Mouse (Mus musculus) ES-E14 (cell line): ENCODE results near the gene Pinlyp. TPM values are rescaled to one million over a fixed set of nuclear protein-coding genes. Genes with fewer than 3 reads are reported as not detected.

Experiments
- DNase-seq: peaks from one replicate; pipeline ENCODE4 v3.0.0-alpha.2; 2013; ENCODE audit warnings: low read depth, low spot score
- H3K27ac ChIP-seq: 2 replicates; pipeline ENCODE4 v1.5.1; 2012; ENCODE audit warnings: low read depth, mild to moderate bottlenecking, low read length, moderate library complexity, mixed read lengths; ENCODE audit not compliant: poor library complexity, insufficient read depth, severe bottlenecking
- H3K36me3 ChIP-seq: 2 replicates; pipeline ENCODE4 v1.6.1; 2012; ENCODE audit warnings: mild to moderate bottlenecking, low read length, moderate library complexity, mixed read lengths; ENCODE audit not compliant: control insufficient read depth, poor library complexity, insufficient read depth, severe bottlenecking
- H3K4me1 ChIP-seq, 2 experiments: fragments of 150-350 bp in 1 of 2; sonication (generic) in 1 of 2; 2 replicates each; pipeline ENCODE4 v1.6.1; 2012; ENCODE audit warnings: low read length in 2 of 2, mild to moderate bottlenecking in 1 of 2, mixed read lengths in 1 of 2; ENCODE audit not compliant: control insufficient read depth in 2 of 2, insufficient read depth in 2 of 2, poor library complexity in 1 of 2
- H3K4me3 ChIP-seq, 2 experiments: fragments of 150-350 bp in 1 of 2; sonication (generic) in 1 of 2; 2 replicates each; pipeline ENCODE4 v1.5.1; 2012; ENCODE audit warnings: low read length in 2 of 2, low read depth in 1 of 2, mild to moderate bottlenecking in 1 of 2, mixed read lengths in 1 of 2; ENCODE audit not compliant: insufficient read depth in 1 of 2, poor library complexity in 1 of 2, severe bottlenecking in 1 of 2
- H3K9ac ChIP-seq: 2 replicates; pipeline ENCODE4 v1.6.1; 2012; ENCODE audit warnings: low read depth, mild to moderate bottlenecking, low read length, mixed read lengths; ENCODE audit not compliant: poor library complexity, insufficient read depth, severe bottlenecking
- H3K9me3 ChIP-seq: fragments of 150-350 bp; sonication (generic); 2 replicates; pipeline ENCODE4 v1.6.1; 2012; ENCODE audit warnings: low read depth, mild to moderate bottlenecking, low read length; ENCODE audit not compliant: control insufficient read depth, insufficient read depth
- CHD2 ChIP-seq: IDR thresholded peaks from 2 replicates; pipeline ENCODE4 v1.6.1; 2014; ENCODE audit warnings: mild to moderate bottlenecking, low read depth, low read length, inconsistent platforms
- HCFC1 ChIP-seq: IDR thresholded peaks from 2 replicates; pipeline ENCODE4 v1.6.1; 2012; ENCODE audit warnings: low read length, inconsistent platforms, borderline replicate concordance; ENCODE audit not compliant: insufficient read depth
- MAFK ChIP-seq: IDR thresholded peaks from 2 replicates; pipeline ENCODE4 v1.6.1; 2014; ENCODE audit warnings: mild to moderate bottlenecking, low read depth, low read length, inconsistent platforms; ENCODE audit not compliant: insufficient read depth
- ZC3H11A ChIP-seq: IDR thresholded peaks from 2 replicates; pipeline ENCODE4 v1.6.1; 2012; ENCODE audit warnings: low read depth, mild to moderate bottlenecking, inconsistent platforms, low read length, borderline replicate concordance
- ZNF384 ChIP-seq: IDR thresholded peaks from 2 replicates; pipeline ENCODE4 v1.6.1; 2012; ENCODE audit warnings: low read depth, low read length, inconsistent platforms
- in situ Hi-C, 2 experiments: fragments of 600-800 bp; cut with MboI; formaldehyde crosslinking; loops; one replicate each; pipeline ENCODE4 v1.15.1; 2025; ENCODE audit warnings: low sequenced_read_pairs in 2 of 2, inconsistent platforms in 1 of 2; ENCODE audit not compliant: unreplicated experiment in 2 of 2
- total RNA-seq: library from RNA; depleted of rRNA; stranded (reverse); fragments of 300-350 nt; gene quantifications from 2 replicates; pipeline ENCODE4 v1.2.3, GENCODE M21; 2012

Gene Pinlyp
- total RNA-seq, 1 experiment = not detected

DNA sequence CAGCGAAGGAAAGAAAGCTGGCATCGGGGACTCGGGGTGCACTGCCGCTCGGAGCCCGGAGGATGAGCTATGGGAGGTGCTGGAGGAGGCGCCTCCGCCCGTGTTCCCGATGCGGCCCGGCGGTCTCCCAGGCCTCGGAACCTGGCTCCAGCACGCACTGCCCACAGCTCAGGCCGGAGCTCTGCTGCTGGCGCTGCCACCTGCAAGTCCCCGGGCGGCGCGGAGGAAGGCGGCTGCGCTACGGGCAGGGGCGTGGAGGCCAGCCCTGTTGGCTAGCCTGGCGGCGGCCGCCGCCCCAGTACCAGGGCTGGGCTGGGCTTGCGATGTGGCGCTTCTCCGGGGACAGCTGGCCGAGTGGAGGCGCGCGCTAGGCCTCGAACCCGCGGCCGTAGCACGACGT, 12.1 kb downstream of the Pinlyp start:
- Histone ChIP-seq H3K4me3 (peak overlapping the region; percentile 61 to 69), H3K27ac (no peak overlapping the region), H3K4me1 (peaks cover 2 to 4% of the 10 kb centered on the region in 2 experiments; a peak in 1 of 4 replicates), H3K9ac (peak overlapping the region; percentile 51), H3K36me3 (no peaks in the 10 kb centered on the region), H3K9me3 (no peaks in the 10 kb centered on the region)
- no peak for TF ChIP-seq CHD2
- no peak for TF ChIP-seq ZC3H11A
- TF ChIP-seq HCFC1 = no peak
- no peak for TF ChIP-seq ZNF384
- no peak for TF ChIP-seq MAFK
- no peak for DNase-seq
- in situ Hi-C loops = no loop called here

DNA sequence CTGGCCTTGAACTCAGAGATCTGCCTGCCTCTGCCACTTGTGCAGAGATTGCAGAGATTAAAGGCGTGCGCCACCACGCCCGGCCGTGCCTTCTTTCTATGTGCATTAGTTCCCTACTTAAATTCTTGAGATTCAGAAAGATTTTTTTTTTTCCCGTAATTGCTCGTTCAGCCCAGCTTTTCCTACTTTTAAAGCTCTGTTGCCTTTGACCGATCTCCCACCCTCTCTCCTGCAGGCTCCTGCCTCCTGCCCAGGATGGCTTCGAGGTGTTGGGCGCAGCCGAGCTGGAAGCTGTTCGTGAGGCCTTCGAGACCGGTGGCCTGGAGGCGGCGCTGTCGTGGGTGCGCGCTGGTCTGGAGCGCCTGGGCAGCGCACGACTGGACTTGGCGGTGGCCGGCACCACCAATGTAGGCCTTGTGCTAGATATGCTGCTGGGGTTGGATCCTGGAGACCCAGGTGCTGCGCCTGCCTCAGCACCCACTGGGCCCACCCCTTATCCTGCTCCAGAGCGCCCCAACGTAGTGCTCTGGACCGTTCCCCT, 12.8 kb downstream of the Pinlyp start:
- Histone ChIP-seq H3K9me3 (no peaks in the 10 kb centered on the region), H3K4me1 (peaks cover 2% of the 10 kb centered on the region in 2 experiments; a peak in 1 of 4 replicates), H3K36me3 (no peaks in the 10 kb centered on the region), H3K4me3 (peak overlapping the region; percentile 61 to 69), H3K9ac (peak overlapping the region; percentile 51), H3K27ac (no peak overlapping the region)
- no peak for DNase-seq
- in situ Hi-C loops = no loop called here
- TF ChIP-seq HCFC1 (no peak), ZC3H11A (no peak), ZNF384 (no peak), MAFK (no peak), CHD2 (no peak)

DNA sequence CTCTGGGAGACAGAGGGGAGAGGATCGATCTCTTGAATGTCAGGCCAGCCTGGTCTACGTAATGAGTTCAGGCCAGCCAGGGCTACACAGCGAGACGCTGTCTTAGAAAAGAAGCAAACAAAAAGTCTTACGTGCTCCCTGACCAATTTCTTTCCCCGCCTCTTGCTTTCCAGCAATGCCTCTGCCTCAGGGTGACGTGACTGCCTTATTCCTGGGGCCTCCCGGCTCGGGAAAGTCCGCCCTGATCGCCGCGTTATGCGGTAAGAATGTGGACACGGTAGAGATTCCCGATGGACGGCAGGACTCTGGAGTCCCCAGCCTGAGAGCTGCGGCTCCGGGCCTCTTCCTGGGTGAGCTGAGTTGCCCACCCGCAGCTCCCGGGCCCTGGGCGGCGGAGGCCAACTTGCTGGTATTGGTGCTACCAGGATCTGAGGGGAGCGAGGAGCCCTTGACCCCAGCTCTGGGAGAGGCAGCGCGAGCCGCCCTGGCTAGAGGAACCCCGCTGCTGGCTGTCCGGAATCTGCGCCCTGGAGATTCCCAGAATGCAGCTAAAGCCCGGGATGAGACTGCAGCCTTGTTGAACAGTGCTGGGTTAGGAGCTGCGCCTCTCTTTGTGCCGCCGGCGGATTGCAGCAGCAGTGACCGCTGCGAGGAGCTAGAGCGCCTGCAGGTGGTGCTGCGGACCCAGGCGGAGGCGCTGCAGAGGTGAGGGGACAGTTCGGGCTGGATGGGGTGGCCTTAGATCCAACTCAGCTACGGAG, 14.5 kb downstream of the Pinlyp start:
- Histone ChIP-seq H3K4me1 (peaks cover 2% of the 10 kb centered on the region in 2 experiments; a peak in 1 of 4 replicates), H3K36me3 (no peaks in the 10 kb centered on the region), H3K4me3 (peak overlapping the region; percentile 62 to 63), H3K9ac (peak overlapping the region; percentile 65), H3K9me3 (no peaks in the 10 kb centered on the region), H3K27ac (no peak overlapping the region)
- TF ChIP-seq ZC3H11A (no peak), MAFK (no peak), HCFC1 (peak; percentile 4; the same call in 1 of the 2 replicates), ZNF384 (no peak)
- no peak for DNase-seq
- in situ Hi-C loops = no loop called here

DNA sequence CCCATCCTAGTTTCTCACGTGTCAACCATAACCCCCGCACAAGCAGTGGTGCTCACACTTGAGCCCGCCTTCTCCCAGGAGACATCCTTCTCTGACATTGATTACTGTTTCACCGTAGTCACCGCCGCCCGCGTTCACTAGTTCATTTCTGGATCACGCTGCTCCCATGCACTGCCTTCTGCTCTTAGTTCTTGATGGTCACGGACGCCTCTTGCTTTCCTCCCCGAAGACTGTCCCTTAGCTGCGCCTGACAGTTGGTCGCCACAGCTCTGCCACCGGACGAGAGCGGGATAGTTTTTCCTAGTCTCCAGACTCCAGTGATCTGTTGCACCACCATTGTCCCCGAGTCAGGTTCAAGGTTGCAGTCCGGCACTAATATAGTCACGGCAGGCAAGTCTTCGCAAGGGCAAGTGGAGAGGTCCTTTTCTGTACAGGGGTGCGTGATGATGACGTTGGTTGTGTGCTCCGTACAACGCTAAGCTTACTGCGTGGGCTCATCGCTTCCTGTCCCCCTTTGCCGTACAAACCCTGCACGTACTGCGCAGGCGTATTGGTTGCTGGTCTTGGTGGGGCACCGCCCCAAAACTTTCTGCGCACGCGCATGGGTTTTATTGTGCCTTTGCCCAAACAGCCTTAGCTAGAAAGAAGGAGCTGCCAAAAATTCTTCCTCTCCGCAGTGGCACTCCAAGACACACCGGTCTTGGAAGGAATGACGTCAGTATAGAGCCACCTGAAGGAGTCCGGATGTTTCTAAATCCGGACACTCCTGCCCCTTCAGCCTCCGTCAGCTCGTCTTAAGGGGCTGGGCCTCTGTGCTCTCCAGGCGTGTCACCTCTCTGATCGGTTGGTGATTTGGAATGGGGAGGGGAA, 15.6 kb downstream of the Pinlyp start, which contains the start of gene Irgq:
Gene Irgq, plus strand, starts transcription at position 628 of the 870 bp plus-strand sequence.
- Histone ChIP-seq H3K36me3 (no peaks in the 10 kb centered on the region), H3K9me3 (no peaks in the 10 kb centered on the region), H3K4me1 (peaks cover 2% of the 10 kb centered on the region in 2 experiments; a peak in 1 of 4 replicates), H3K9ac (peak within 1 kb of the TSS; percentile 72), H3K4me3 (peak within 1 kb of the TSS; percentile 71 to 80), H3K27ac (peak within 1 kb of the TSS; percentile 32; the same call in 1 of the 2 replicates)
- peak; percentile 99 for DNase-seq
- TF ChIP-seq HCFC1 (peak; percentile 96), ZNF384 (no peak)
- in situ Hi-C loops = no loop called here
